Mouse (Mus musculus) c-Kit-positive CD71-negative TER-119-negative erythroid progenitor cells, embryonic 14.5 days (primary cell): ENCODE data around the gene Pef1.
A peak's percentile ranks its signal among the peaks of the same experiment; 100 is the strongest.

Experiments
- DNase-seq: peaks from one replicate; pipeline ENCODE4 v3.0.0-alpha.2; 2013; ENCODE audit warnings: low read depth

Gene Pef1

GRCm38 (mm10) chr4:130095137-130095536, 7.2 kb upstream of the Pef1 start:
- DNase-seq = no peak

- no peak for DNase-seq
These were observed 1.2 kb upstream of the Pef1 start for GRCm38 (mm10) chr4:130101183-130101582.

- DNase-seq = no peak
These were observed 1.3 kb downstream of the Pef1 start for GRCm38 (mm10) chr4:130103632-130104031.

- DNase-seq = no peak
These were observed 2.2 kb downstream of the Pef1 start for GRCm38 (mm10) chr4:130104584-130104983.

GRCm38 (mm10) chr4:130107065-130107443, 4.7 kb downstream of the Pef1 start:
- no peak for DNase-seq

GRCm38 (mm10) chr4:130107444-130108131, 5.2 kb downstream of the Pef1 start:
- DNase-seq = peak; percentile 100

GRCm38 (mm10) chr4:130108929-130109328, 6.6 kb downstream of the Pef1 start:
- peak; percentile 24 for DNase-seq

GRCm38 (mm10) chr4:130109666-130110065, 7.3 kb downstream of the Pef1 start:
- DNase-seq = no peak

- no peak for DNase-seq
These were observed 7.7 kb downstream of the Pef1 start for GRCm38 (mm10) chr4:130110091-130110490.

GRCm38 (mm10) chr4:130112299-130112698, 9.9 kb downstream of the Pef1 start:
- peak; percentile 34 for DNase-seq

GRCm38 (mm10) chr4:130112732-130113131, 10.4 kb downstream of the Pef1 start:
- DNase-seq = no peak

GRCm38 (mm10) chr4:130120752-130121151, 18.4 kb downstream of the Pef1 start:
- DNase-seq = no peak

GRCm38 (mm10) chr4:130121560-130121959, 19.2 kb downstream of the Pef1 start:
- no peak for DNase-seq

- DNase-seq = no peak
These were observed 20.7 kb downstream of the Pef1 start for GRCm38 (mm10) chr4:130123020-130123419.

- DNase-seq = no peak
These were observed 21.8 kb downstream of the Pef1 start for GRCm38 (mm10) chr4:130124110-130124509.

- no peak for DNase-seq
These were observed 22.8 kb downstream of the Pef1 start for GRCm38 (mm10) chr4:130125164-130125563.

GRCm38 (mm10) chr4:130125935-130126334, 23.6 kb downstream of the Pef1 start:
- DNase-seq = no peak

GRCm38 (mm10) chr4:130128907-130129306, 26.5 kb downstream of the Pef1 start:
- DNase-seq = no peak

GRCm38 (mm10) chr4:130130082-130130481, 27.7 kb downstream of the Pef1 start:
- no peak for DNase-seq

- DNase-seq = no peak
These were observed 28.4 kb downstream of the Pef1 start for GRCm38 (mm10) chr4:130130641-130131350.

GRCm38 (mm10) chr4:130131448-130132105, 29.2 kb downstream of the Pef1 start:
- DNase-seq = no peak

GRCm38 (mm10) chr4:130133399-130133798, 31.0 kb downstream of the Pef1 start:
- no peak for DNase-seq
